Mouse (Mus musculus) CH12.LX (cell line): ENCODE measurements around the gene Tmem150a. TPM values are rescaled to one million over a fixed set of nuclear protein-coding genes. Genes with fewer than 3 reads are reported as not detected.

Experiments used
- DNase-seq: peaks from one replicate; pipeline ENCODE4 v3.0.0-alpha.2; 2013; ENCODE audit errors: extremely low read depth
- H3K27ac ChIP-seq: 2 replicates; pipeline ENCODE4 v1.5.1; 2012; ENCODE audit warnings: low read depth, mild to moderate bottlenecking, control low read depth, moderate library complexity; ENCODE audit not compliant: insufficient read depth
- H3K27me3 ChIP-seq: replicated peaks from 2 replicates; pipeline ENCODE3; 2012; ENCODE audit warnings: inconsistent platforms
- H3K36me3 ChIP-seq, 2 experiments: replicated peaks in 1 of 2; 2 replicates each; pipeline versions ENCODE3 to v1.6.1; 2012; ENCODE audit warnings: inconsistent platforms in 1 of 2, low read length in 1 of 2, mild to moderate bottlenecking in 1 of 2, mixed read lengths in 1 of 2, moderate library complexity in 1 of 2; ENCODE audit not compliant: control insufficient read depth in 1 of 2, insufficient read depth in 1 of 2
- H3K4me1 ChIP-seq, 2 experiments: 2 replicates each; pipeline ENCODE4 v1.6.1; 2012; ENCODE audit warnings: inconsistent platforms in 1 of 2, moderate library complexity in 1 of 2; ENCODE audit not compliant: insufficient read depth in 2 of 2, control insufficient read depth in 1 of 2
- H3K4me2 ChIP-seq: 2 replicates; pipeline ENCODE4 v1.6.1; 2012; ENCODE audit warnings: low read depth, mild to moderate bottlenecking, control low read depth; ENCODE audit not compliant: poor library complexity, insufficient read depth, severe bottlenecking
- H3K4me3 ChIP-seq, 3 experiments: fragments of 150-350 bp in 1 of 3; sonication (generic) in 1 of 3; replicated peaks in 1 of 3; 2 replicates each; pipeline versions ENCODE3 to v1.5.1; 2011 to 2012; ENCODE audit warnings: low read depth in 2 of 3, low read length in 2 of 3, mild to moderate bottlenecking in 2 of 3, moderate library complexity in 2 of 3, control low read depth in 1 of 3, improper control_type of control experiment in 1 of 3, inconsistent platforms in 1 of 3, mixed read lengths in 1 of 3; ENCODE audit not compliant: poor library complexity in 1 of 3
- H3K79me2 ChIP-seq: replicated peaks from 2 replicates; pipeline ENCODE4 v1.6.1; 2012; ENCODE audit warnings: mild to moderate bottlenecking, moderate library complexity; ENCODE audit not compliant: control insufficient read depth, poor library complexity, insufficient read depth, severe bottlenecking; ENCODE audit errors: extremely low read depth
- H3K9ac ChIP-seq: 2 replicates; pipeline ENCODE4 v1.6.1; 2012; ENCODE audit warnings: low read depth, mild to moderate bottlenecking, control low read depth, moderate library complexity; ENCODE audit not compliant: insufficient read depth
- H3K9me3 ChIP-seq: replicated peaks from 2 replicates; pipeline ENCODE3; 2012; ENCODE audit warnings: low read length, inconsistent platforms, mixed read lengths
- BHLHE40 ChIP-seq: IDR thresholded peaks from 2 replicates; pipeline ENCODE4 v1.6.1; 2011; ENCODE audit warnings: mild to moderate bottlenecking, low read depth, low read length, improper control_type of control experiment
- CHD2 ChIP-seq: IDR thresholded peaks from 2 replicates; pipeline ENCODE4 v1.6.1; 2011; ENCODE audit warnings: low read length, improper control_type of control experiment
- E2F4 ChIP-seq: IDR thresholded peaks from 2 replicates; pipeline ENCODE4 v1.6.1; 2011; ENCODE audit warnings: low read depth, low read length, improper control_type of control experiment; ENCODE audit not compliant: insufficient replicate concordance
- ELF1 ChIP-seq: IDR thresholded peaks from 2 replicates; pipeline ENCODE4 v1.6.1; 2014; ENCODE audit warnings: low read depth, mild to moderate bottlenecking, inconsistent platforms, low read length, improper control_type of control experiment
- EP300 ChIP-seq: IDR thresholded peaks from 2 replicates; pipeline ENCODE4 v1.6.1; 2011; ENCODE audit warnings: low read length, improper control_type of control experiment
- JUN ChIP-seq: IDR thresholded peaks from 2 replicates; pipeline ENCODE4 v1.6.1; 2011; ENCODE audit warnings: low read depth, mild to moderate bottlenecking, low read length, improper control_type of control experiment, moderate library complexity; ENCODE audit not compliant: insufficient read depth
- JUND ChIP-seq: conservative IDR thresholded peaks from 2 replicates; pipeline ENCODE4 v1.6.1; 2011; ENCODE audit warnings: low read depth, low read length, improper control_type of control experiment
- MAFK ChIP-seq: IDR thresholded peaks from 2 replicates; pipeline ENCODE4 v1.6.1; 2011; ENCODE audit warnings: low read length, improper control_type of control experiment; ENCODE audit not compliant: insufficient replicate concordance
- MAX ChIP-seq: IDR thresholded peaks from 2 replicates; pipeline ENCODE4 v1.6.1; 2011; ENCODE audit warnings: low read length, improper control_type of control experiment
- MAZ ChIP-seq: IDR thresholded peaks from 2 replicates; pipeline ENCODE4 v1.6.1; 2012; ENCODE audit warnings: low read depth, mild to moderate bottlenecking, inconsistent platforms, low read length, improper control_type of control experiment, moderate library complexity
- NELFE ChIP-seq: IDR thresholded peaks from 2 replicates; pipeline ENCODE4 v1.6.1; 2011; ENCODE audit warnings: low read depth, low read length, improper control_type of control experiment
- NRF1 ChIP-seq: IDR thresholded peaks from 2 replicates; pipeline ENCODE4 v1.6.1; 2014; ENCODE audit warnings: low read depth, mild to moderate bottlenecking, inconsistent platforms, low read length, improper control_type of control experiment, moderate library complexity
- PAX5 ChIP-seq: IDR thresholded peaks from 2 replicates; pipeline ENCODE4 v1.6.1; 2012; ENCODE audit warnings: low read length, inconsistent platforms, mixed read lengths
- POLR2A ChIP-seq: IDR thresholded peaks from 2 replicates; pipeline ENCODE4 v1.6.1; 2011; ENCODE audit warnings: low read depth, mild to moderate bottlenecking, improper control_type of control experiment, low read length
- POLR2AphosphoS2 ChIP-seq: IDR thresholded peaks from 2 replicates; pipeline ENCODE4 v1.6.1; 2011; ENCODE audit warnings: low read depth, low read length, improper control_type of control experiment
- SIN3A ChIP-seq: IDR thresholded peaks from 2 replicates; pipeline ENCODE4 v1.6.1; 2012; ENCODE audit warnings: low read length, improper control_type of control experiment, inconsistent platforms
- TBP ChIP-seq: conservative IDR thresholded peaks from 2 replicates; pipeline ENCODE4 v1.6.1; 2011; ENCODE audit warnings: low read depth, low read length, improper control_type of control experiment
- USF1 ChIP-seq: IDR thresholded peaks from 2 replicates; pipeline ENCODE4 v1.6.1; 2014; ENCODE audit warnings: low read depth, mild to moderate bottlenecking, inconsistent platforms, low read length, improper control_type of control experiment
- USF2 ChIP-seq: conservative IDR thresholded peaks from 2 replicates; pipeline ENCODE4 v1.6.1; 2011; ENCODE audit warnings: low read depth, low read length, improper control_type of control experiment
- ZC3H11A ChIP-seq: IDR thresholded peaks from 2 replicates; pipeline ENCODE4 v1.6.1; 2012; ENCODE audit warnings: low read depth, mild to moderate bottlenecking, inconsistent platforms, low read length, improper control_type of control experiment
- ZNF384 ChIP-seq: IDR thresholded peaks from 2 replicates; pipeline ENCODE4 v1.6.1; 2012; ENCODE audit warnings: low read depth, low read length, improper control_type of control experiment, inconsistent platforms
- dilution Hi-C: fragments of 300-500 bp; cut with MboI; formaldehyde crosslinking; loops from 2 replicates; pipeline ENCODE4 v1.14.3; 2020; ENCODE audit warnings: low sequenced_read_pairs; ENCODE audit not compliant: extremely low pct_unique_long_range_greater_than_20kb, extremely low pct_ligation_motif_present
- in situ Hi-C: fragments of 300-500 bp; cut with MboI; formaldehyde crosslinking; loops from 3 replicates; pipeline ENCODE4 v1.14.3; 2019; ENCODE audit warnings: low sequenced_read_pairs, low pct_ligation_motif_present, low pct_unique_long_range_greater_than_20kb, mixed read lengths
- polyA plus RNA-seq: library from polyadenylated mRNA; unstranded; fragments of >175 nt; gene quantifications from 2 replicates; pipeline ENCODE4 v1.2.1, GENCODE M21; 2012; ENCODE audit warnings: low read depth; ENCODE audit not compliant: insufficient read length
- total RNA-seq, 2 experiments: library from RNA; depleted of rRNA; stranded (reverse); fragments of 300-350 nt in 1 of 2; fragments of >200 nt in 1 of 2; gene quantifications; 2 replicates each; pipeline ENCODE4 v1.2.3; 2012 to 2014

The Tmem150a gene
- total and polyA plus RNA-seq, 3 experiments = 0.24 to 0.93 (median 0.59) TPM

GRCm38 (mm10) chr6:72352636-72353405, 2.4 kb upstream of the Tmem150a start:
- peaks cover 12 to 54% of the 10 kb centered on the region in 2 experiments; a peak in 3 of 4 replicates for H3K4me1 ChIP-seq
- TF ChIP-seq POLR2AphosphoS2 (no peak), EP300 (0 out of 2 replicates have a peak, but pooled peaks have one; percentile 23), ZC3H11A (no peak)
- peaks cover 7% of the 10 kb centered on the region for H3K9me3 ChIP-seq
- dilution Hi-C loops (no loop called here), in situ Hi-C loops (no loop called here)
- peaks cover 40 to 86% of the 10 kb centered on the region in 2 experiments for H3K36me3 ChIP-seq
- peaks cover 15% of the 10 kb centered on the region for H3K79me2 ChIP-seq
- no peaks in the 10 kb centered on the region for H3K27me3 ChIP-seq
- no peak overlapping the region for H3K9ac ChIP-seq
- no peak overlapping the region for H3K27ac ChIP-seq
- peak; percentile 18 for DNase-seq
- H3K4me2 ChIP-seq = no peak overlapping the region
- no peak overlapping the region for H3K4me3 ChIP-seq

DNA sequence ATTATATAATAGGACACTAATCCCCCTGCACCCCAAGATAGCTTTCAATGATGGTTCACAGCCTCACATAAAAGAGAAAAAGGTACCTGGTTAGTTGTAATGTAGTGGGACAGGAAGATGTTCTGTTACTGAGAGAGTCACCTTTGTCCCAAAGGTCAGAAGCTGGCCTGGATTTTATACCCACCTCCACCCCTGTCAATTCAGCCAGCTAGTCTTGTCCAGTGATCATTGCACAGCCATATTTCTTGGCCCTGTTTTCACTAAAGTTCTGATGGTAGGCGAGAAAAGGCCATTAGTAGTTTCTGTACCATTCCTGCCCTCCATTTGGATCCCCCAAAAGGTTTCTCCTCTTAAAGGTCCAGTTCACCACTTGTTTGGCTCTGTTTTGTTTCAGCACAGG, 1.2 kb upstream of the Tmem150a start:
- in situ Hi-C loops = no loop called here
- no peak overlapping the region for H3K9ac ChIP-seq
- dilution Hi-C loops = no loop called here

GRCm38 (mm10) chr6:72356001-72356532, 820 bp downstream of the Tmem150a start:
- Histone ChIP-seq H3K36me3 (peaks cover 45 to 90% of the 10 kb centered on the region in 2 experiments), H3K4me3 (no peak overlapping the region)
- no peak for DNase-seq
- in situ Hi-C loops = no loop called here
- TF ChIP-seq NRF1 = no peak
- no peak for TF ChIP-seq CHD2
- no peak for TF ChIP-seq JUND
- no peak for TF ChIP-seq MAFK
- TF ChIP-seq USF1 = no peak
- TF ChIP-seq PAX5 = no peak
- no peak for TF ChIP-seq JUN
- no peak for TF ChIP-seq ZC3H11A
- TF ChIP-seq SIN3A = no peak
- TF ChIP-seq USF2 = no peak
- TF ChIP-seq MAX = no peak
- TF ChIP-seq TBP = no peak
- TF ChIP-seq MAZ = no peak
- TF ChIP-seq ELF1 = no peak
- TF ChIP-seq E2F4 = no peak
- no peak; the same call in 1 of the 2 replicates for TF ChIP-seq POLR2A
- no peak for TF ChIP-seq NELFE
- TF ChIP-seq, all 38 proteins: peak for 0
- Histone ChIP-seq H3K9me3 (peaks cover 7% of the 10 kb centered on the region), H3K4me2 (no peak overlapping the region), H3K9ac (no peak overlapping the region), H3K27me3 (no peaks in the 10 kb centered on the region), H3K4me1 (peaks cover 4 to 31% of the 10 kb centered on the region in 2 experiments; a peak in 3 of 4 replicates), H3K79me2 (peaks cover 8% of the 10 kb centered on the region), H3K27ac (no peak overlapping the region)
- dilution Hi-C loops = no loop called here

More for the DNA sequence above, 1.2 kb upstream of the Tmem150a start:
- TF ChIP-seq BHLHE40 (no peak), ZNF384 (no peak), MAZ (no peak)
- H3K27me3 ChIP-seq = no peaks in the 10 kb centered on the region
- peaks cover 4% of the 10 kb centered on the region; the same call in 1 of the 2 replicates for H3K79me2 ChIP-seq
- no peak overlapping the region for H3K27ac ChIP-seq
- H3K36me3 ChIP-seq = peaks cover 45 to 90% of the 10 kb centered on the region in 2 experiments
- H3K4me1 ChIP-seq = peaks cover 3 to 42% of the 10 kb centered on the region in 2 experiments; a peak in 3 of 4 replicates
- DNase-seq = no peak
- no peak overlapping the region for H3K4me3 ChIP-seq
- H3K4me2 ChIP-seq = no peak overlapping the region
- peaks cover 7% of the 10 kb centered on the region for H3K9me3 ChIP-seq
